Mouse (Mus musculus) heart, adult 8-10 months (tissue): ENCODE results near the gene Cdh3. TPM values are rescaled to one million over a fixed set of nuclear protein-coding genes. Genes with fewer than 3 reads are reported as not detected.

Source experiments
- DNase-seq: peaks from one replicate; pipeline ENCODE4 v3.0.0; 2022; ENCODE audit warnings: low spot score
- total RNA-seq, 4 experiments: library from RNA; stranded (reverse); gene quantifications; 2 replicates each; pipeline ENCODE4 v1.2.4; 2022

The Cdh3 gene
- total RNA-seq, 4 experiments from 2014 or later: 0.71 to 1.7 (median 0.87) TPM

DNA sequence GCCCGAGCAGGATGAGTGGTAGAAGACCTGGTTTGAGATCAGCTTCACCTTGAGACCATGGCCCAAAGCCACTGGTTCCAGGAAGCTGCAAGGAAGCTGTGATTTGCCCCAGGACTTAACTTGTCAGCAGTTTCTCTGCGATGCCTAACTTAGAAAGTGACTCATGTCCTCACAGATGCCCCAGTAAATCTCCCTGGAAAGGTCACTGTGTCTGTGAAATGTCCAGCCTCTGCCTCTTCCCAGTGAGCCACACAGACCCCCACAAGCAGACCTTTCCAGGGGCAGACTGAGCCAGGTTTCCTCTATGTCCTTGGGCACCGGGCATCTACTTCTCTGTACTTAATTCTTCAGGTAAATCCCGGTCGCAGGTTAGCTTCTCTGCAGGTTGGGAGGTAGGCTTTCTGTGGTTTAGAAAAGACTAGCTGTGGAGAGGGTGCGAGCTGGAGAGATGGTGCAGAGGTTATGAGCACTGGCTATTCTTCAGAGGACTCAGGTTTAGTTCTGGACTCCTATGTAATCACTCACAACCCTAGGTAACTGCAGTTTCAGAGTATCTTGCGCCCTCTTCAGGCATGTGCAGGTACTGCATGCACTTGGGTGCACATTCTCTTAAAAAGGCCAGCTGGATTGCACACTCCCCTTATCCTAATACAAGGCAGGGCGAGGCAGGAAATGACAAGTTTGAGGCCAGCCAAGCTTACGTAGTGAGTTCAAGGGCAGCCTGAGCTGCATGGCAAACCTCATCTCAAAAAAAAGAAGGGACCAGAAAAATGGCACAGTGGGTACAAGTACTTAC is 16.7 kb downstream of the Cdh3 start:
- no peak for DNase-seq

DNA sequence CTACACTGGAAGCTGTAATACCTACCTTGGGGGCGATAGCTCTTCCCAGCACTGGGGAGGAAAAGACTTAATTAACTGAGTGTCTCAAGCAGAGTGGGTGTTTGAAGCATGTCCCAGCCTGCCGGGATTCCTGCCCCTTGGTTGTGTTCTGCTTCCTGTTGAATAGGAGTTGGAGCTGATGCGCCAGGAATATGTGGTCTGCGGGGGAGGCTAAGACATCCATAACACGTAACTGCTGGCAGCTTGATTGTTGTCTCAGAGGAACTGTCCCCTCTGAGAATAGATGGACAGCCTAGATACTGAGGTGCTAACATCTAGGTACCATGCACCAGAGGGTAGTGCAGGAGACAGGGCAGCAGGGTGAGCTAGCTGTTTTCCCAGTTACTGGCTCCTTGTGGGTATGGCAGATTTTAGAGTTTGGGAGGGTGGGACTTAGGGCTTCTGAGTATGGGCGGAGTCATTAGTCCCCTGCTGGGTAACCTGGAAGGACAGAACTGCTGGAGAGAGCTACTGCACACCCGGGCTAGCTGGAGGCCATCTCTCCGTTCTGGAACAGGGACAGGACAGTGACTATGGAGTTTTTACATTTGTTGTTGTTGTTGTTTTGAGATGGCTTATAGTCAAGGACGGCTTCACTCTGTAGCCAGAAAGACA is 18.0 kb downstream of the Cdh3 start:
- no peak for DNase-seq

DNA sequence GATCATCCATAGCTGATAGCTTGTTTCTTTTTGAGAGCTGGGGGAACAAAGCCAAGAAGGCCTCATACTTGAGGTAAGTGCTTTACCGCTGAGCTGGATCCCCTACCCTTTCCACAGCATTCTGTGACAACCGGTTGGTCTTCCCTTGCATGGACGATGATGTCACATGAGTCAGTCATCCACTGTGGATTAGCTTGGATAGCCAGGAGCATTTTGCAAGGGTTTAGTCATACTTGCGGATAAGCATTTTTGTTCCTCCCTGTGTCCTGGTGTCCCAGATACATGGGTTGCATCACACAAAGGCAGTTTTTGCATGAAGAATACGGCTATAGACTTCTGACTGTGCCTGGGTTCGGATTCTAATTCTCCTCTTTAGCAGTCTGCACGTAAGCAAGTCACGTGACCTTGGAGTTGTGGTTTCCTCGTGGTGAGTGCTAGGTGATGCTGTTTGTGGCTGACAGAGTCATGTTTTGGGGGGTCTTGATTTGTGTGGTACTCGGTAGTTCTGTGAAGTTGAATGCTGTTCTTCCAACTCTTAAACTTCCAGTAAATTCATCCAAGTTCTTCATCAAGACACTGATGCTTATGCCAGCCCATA is 19.3 kb downstream of the Cdh3 start:
- DNase-seq: no peak

DNA sequence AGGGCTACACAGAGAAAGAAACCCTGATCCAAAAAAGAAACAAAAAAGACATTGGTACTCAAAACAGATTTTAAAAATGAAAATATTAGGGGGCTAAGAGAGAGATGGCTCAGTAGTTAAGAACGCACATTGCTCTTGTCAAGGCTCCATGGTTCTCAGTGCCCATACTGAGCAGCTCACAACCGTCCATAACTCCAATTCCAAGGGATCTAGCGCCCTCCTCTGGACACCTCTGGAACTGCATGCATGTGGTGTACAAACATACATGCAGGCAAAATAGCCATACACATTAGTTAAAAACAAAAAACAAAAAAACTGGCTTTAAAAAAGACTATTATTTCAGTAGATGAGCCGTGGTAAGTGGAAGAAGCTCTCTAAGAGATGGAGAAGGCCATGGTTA is 19.9 kb downstream of the Cdh3 start:
- DNase-seq: no peak

DNA sequence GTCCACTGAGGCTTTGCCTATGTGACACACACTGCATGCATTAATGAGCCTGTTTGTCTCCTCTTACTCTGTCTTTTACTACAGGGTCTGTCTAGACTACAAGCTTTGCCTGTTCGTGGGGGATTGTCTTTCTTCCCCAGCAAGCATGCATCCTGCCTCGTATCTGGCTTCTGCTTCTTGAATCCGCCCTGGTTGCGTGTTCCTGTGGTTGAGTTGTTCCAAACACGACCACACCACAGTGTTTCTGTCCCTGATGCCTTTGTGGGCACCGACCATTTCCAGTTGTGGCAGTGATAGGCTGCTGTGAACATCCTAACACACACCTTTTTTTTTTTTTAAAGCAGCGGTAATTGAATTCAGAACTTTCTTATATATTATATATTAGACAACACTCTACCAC is 23.0 kb downstream of the Cdh3 start:
- DNase-seq: no peak

DNA sequence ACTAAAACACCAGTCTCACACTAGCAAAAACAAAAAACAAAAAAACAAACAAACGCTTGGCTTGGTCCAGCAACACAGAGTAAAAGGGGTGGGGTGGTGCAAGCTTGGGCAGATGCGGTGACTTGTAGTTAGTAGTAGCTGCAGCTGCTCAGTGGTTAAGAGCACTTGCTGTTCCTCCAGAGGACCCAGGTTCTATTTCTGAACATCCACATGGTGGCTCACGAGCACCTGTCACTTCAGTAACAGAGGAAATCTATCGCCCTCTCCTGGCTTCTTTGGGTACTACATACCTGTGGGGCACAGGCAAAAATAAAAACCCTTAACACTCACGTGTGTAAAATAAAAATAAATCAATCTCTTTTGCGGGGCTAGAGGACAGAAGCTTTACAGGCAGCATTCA is 23.8 kb downstream of the Cdh3 start:
- DNase-seq: peak; percentile 50

DNA sequence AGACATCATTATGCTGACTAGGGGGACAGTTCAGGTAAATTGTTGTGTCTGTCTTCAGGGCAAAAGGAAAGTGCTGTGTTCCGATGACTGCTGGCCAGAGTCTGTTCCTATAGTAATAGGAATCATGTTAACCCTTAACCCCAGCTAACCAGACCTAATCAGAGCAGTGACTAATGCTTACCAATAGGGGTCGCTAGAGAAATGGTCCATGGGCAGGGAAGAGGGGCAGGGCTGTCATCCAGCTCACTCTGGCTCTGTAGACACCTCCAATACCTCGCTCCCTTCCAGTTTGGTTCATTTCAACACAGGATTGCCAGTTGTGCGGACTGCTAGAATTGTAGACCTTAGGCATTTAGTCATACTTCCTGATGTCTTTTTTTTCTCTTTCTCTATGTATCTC is 24.8 kb downstream of the Cdh3 start:
- no peak for DNase-seq

DNA sequence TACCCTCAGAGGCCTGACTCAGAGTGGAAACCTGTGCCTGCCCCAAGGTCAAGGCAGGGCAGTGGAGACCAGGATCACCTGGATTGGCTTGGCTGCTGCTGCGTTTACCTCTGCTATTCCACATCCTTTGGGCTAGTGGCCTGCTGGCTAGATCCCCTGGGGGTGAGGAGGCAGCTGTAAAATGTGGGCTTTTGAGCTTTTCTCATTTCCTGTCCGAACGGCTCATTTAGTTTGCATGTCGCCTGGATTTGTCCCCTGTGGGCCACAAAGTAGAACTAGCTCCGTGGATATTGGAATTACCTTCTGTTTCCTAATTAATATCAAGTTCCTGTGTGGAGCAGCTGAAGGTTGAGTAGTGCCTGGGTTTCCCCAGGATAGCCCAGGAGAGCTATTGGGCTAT is 28.5 kb downstream of the Cdh3 start:
- DNase-seq: no peak

DNA sequence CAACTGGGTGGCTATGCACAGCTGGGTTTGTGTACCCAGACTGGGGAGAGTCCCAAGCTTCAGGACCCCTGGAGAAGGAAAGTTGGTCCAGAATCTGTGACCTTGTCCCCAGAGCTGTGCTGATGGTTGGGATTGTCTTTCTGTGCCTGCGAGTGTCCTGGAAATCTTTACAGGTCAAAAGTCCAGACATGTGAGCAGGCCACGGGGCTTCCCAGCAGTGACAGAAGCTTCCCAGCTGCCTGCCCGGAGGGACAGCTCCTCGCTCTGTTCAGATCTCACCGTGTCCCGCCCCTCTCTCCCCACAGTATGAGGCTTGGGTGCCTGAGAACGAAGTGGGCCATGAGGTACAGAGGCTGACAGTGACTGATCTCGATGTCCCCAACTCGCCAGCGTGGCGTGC is 30.3 kb downstream of the Cdh3 start:
- DNase-seq: no peak

DNA sequence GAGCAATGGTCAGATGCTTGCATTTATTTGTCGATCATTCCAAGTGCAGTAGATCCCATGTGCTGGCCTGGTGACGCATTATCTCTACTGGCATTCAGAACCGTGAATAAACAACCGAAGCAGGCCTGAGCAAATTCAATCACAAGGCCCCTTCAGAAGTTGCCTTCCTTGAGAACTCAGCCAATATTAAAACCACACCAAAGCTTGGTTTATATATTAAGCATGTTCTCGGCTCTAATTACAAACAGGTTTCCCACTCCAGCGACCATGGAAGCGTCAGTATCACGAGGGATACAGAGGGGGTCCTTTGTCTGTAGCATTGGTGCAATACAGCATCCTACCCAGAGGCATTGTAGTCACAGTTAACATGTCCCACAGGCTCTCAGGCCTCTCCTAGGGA is 32.4 kb downstream of the Cdh3 start:
- no peak for DNase-seq

DNA sequence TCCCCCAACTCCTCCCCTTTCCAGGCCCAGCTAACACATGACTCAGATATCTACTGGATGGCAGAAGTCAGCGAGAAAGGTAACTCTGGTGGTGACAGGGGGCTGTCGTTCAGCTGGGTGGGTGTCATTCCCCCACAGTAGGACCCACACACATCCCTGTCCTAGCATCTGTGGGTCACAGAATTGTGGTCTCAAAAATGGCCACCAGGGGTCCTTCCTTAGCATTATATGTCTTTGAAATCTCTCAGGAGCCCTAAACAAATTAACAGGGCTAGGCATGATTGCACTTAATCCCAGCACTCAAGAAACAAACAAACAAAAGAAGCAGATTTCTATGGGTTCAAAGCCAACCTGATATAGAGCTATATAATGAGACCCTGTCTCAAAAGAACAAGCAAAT is 34.5 kb downstream of the Cdh3 start:
- no peak for DNase-seq

DNA sequence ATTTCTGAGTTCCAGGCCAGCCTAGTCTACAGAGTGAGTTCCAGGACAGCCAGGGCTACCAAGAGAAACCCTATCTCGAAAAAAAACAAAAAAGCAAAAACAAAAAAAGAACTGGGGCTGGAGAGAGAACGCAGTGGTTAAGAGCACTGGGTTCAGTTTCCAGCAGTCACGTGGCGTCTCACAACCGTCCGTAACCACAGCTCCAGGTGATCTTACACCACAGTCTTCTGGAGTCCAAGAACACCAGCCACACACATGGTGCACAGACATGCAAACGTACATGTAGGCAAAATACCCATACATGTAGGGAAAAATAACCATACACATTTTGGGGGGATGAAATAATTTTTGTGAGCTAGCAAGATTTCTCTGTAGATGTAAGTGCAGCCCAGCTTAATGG is 36.1 kb downstream of the Cdh3 start:
- no peak for DNase-seq

DNA sequence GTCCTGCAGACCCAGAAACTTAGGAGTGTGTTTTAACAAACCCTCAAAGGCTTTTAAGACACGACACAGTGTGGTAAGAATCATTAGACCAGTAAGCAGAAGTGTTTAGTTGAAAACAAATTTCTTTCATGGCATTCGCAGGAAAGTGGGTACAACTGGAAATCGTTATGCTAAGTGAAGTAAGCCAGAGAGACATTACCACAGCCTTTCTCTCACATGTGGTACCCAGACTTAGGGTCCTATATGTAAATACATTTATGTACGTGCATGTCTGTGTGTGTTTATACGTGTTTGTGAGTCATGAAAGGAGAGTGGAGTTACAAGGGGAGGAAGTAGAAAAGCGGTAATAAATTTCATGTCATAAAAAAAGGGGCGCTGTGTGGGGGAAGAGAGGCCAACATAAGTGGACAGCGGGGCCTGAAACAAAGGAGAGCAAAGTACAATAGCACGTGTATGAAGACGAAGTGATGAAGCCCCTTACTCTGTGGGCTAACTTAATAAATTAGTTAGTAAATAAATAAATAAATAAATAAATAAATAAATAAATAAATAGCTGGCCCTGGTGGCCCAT is 37.8 kb downstream of the Cdh3 start:
- DNase-seq: no peak

DNA sequence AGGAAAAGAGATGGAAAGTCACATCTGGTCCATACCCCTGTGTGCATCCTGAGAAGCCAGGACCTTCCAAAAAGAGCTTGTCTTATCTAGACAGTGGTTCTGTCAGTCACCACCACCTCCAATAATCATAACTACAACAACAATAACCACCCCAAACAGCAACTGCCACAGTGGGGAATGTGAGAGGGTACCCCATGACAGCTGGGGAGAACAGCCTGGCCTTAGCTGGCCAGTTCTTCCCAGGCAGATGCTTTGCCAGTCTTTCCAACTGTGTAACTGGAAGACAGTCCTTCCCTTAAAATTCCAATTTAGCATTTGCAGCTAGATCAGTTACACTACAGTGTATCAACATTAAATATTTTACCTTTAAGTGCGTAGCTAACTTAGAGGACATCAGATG is 40.2 kb downstream of the Cdh3 start:
- no peak for DNase-seq

DNA sequence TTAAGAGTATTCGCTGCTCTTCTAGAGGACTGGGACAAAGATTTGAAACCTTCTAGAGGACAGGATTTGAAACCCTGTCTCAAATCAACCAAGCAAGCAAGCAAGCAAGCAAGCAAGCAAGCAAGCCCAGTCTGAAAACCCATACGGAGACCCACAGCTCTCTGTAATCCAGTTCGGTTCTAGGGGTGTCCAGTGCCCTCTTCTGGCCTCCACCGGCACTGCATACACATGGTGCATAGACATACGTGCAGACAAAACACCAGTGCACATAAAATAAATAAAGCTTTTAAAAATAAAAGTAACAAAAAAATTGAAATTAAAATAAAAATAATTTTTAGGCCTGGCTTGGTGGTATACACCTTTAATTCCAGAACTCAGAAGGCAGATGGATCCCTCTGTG is 43.3 kb downstream of the Cdh3 start:
- DNase-seq: no peak

DNA sequence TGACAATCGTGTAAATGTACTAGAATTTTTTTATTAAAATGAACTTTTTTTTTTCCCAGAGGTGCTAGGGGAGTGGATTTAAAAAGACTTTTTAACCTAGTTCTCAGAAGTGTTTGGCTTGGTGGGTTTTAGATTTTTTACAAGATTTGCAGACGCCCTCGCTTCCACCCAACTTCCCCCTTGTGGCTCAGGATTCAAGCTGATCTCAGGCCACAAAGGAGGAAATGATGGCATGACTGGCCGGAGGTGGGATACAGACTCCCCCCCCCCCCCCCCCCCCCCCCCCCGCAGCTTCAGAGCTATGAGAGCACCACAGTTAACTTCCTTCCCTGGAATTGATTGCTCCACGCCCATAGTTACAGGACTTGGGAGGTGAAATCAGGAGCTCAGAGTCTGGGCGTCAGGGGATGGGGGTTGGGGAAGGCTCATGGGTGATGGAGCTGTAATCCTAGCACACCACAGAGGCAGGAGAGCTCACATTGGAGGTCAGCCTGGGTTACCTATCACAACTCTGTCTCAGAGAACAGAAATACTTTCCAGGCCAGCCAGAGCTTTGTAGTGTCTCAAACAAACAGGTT is 45.5 kb downstream of the Cdh3 start:
- no peak for DNase-seq

DNA sequence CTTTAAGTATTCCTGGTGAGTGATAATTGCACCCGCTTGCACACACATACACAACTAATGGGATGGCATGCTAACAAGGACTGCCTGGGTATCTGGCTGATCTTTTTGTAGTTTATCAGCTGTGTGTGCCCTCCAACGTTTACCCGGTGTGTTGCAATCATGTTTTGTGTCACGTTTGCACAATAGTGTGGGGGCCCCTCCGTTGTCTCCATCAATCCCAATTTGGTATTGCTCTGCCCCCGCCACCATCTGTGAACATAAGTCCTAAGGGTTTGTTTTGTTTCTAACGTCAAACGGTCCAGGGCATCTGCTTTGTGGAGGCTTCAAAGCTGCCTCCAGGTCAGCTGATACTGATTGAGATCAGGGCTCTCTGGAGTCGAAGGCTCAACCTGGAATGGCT is 49.2 kb downstream of the Cdh3 start:
- DNase-seq: no peak

DNA sequence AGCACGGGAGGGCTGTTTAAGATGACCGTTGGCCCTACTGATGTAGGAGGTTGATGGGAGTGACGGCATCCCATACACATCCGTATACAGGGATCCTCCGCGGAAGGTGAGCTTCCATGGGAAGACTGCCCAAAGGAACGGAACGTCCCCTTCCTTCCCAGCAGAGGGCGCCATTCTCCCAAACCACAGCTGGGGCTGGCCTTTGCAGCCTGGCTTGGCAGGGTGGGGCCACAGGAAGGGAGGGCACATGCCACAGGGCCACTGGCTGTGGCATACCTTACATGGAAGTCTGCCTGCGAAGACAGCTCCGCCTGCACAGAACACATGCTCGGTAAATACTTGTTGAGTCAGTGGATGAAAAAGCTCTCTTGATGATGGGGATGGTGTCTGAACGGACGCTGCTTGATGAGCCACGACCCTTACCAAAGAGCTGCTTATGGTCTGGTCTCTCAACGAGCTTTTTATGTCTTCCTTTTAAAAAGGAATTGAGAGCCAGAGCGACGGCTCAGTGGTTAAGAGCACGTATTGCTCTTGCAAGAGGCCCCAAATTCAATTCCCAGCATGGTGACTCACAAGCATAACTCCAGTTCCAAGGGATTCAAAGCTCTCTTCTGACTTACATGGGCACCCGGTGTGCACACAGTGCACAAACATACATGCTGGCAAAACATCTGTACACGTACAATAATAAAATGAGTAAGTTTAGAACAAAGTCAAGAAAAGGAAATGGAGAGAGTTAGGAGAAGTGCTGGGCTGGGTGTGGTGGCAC is 50.6 kb downstream of the Cdh3 start:
- peak; percentile 22 for DNase-seq

DNA sequence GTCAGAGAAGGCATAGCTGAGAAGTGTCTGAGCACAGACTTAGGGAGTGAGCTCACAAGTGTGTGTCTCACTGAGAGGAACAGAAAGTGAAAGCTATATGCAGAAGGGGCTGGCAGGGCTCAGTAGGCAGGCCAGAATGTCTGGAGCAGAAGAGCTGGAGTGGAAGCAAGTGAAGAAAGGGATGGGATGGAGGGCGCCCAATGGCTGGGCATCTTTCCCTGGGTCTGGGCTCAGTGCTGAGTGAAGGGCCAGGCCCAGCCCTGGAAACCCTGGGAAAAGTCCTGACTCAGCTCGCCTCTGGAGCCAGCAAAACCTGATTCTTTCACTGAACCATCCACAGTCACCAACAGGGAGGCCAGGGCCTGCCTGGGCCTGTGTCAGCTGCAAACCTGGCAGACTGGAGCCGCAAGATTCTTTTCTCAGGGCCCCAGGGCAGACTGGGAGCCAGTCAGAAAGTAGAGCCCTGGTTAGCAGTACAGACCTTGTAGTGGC is 53.0 kb downstream of the Cdh3 start:
- DNase-seq: peak; percentile 9

DNA sequence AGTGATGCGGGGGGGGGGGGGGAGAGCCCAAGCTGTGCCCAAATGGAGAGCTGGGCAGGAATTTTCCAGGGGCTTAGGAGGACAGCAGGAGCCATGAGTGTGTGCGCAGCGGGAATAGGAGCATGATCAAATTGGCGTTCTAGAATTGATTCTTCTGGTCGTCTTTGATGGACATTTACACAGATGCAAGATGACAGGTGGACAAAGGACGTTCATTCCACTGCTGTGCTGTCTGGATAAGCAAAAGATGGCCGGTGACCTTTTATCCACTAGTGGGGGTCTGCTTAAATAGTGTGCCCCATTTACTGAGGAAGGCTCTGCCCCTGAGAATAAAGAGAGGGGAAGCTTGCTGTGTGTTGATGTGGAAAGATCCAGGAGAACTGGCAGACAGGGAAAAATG is 58.3 kb downstream of the Cdh3 start:
- DNase-seq: no peak

DNA sequence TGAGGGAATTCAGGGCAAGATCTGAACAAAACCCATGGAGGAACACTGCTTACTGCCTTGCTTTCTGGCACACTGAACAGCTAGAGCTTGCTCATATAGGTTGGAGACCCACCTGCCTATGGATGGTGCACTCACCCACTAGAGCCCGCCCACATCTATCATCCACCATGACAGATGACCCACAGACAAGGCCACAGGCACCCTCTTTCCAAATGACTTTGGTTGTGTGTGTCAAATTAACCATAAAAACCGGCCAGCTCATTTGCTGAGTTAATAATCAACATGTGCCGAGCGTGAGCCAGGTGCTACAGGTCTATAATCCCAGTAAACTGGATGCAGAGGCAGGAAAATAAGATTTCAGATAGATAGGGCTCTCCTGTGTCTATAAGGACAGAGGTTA is 59.7 kb downstream of the Cdh3 start:
- no peak for DNase-seq
